Mouse (Mus musculus): ENCODE measurements around the gene Gsg1l.

Gene Gsg1l

DNA sequence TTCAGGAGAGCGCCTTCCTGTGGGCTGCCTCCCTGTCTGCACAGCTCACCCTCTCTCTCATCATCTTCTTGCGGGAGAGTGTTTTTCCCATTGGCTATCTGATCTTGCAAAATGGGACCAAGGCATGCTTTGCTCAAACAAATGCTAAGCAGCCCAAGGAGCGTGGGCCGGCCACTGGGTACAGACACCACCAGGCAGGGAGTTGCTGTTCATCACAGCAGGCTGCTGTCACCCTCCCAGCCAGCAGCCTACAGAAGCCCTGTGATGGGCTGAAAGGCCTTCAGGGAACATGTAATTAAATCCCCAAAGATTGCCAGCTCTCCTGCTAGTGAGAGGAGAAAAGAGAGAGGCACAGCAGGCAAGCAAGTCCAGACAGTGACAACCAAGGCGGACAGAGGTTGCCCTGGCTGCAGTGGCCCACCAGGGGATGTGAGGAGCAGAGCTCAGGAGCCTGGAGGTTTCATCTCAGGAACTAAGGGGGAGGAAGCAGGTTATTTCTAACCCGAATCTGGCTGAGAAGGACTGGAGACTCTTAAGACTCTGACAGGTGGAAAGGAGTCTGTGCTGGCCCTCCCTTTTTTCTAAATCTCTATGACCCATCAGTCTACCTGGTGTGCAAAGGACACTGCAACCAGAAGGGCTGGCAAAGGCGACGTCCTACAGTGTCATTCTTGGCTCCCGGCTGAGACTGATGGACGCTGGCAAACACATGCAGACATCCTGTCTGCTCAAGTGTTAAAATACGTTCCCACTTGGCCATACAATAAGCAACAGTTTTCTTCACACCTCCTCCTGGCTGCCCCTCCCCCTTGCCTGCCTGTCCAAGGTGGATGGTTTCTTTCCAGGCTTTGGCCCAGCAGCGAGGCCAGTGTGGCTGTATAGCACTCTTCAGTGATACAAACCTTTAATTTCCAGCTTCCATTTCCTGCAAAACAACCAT is 98.0 kb downstream of the Gsg1l start:
- no peak for DNase-seq (ENCODE audit: low read depth, low spot score)

DNA sequence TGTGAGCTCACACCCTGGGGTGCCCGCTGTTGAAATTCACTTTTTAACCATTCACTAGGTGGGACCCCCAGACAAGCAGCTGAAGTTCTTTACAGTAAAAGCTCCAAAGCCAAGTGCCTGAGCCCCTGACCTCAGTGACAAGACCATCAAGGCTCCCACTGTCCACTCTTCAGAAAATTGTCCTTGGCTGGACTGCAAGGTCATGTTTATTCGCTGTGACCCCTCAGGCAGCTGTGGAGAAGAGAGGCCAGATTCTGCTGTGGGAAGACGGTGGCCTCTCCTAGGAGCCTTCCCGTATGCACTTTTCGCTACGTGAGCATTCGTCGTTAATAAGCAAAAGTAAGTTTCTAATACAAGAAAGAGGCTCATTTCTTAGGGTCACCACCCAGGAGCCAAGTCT is 102.6 kb downstream of the Gsg1l start:
- no peak for DNase-seq (ENCODE audit: low read depth, low spot score)

DNA sequence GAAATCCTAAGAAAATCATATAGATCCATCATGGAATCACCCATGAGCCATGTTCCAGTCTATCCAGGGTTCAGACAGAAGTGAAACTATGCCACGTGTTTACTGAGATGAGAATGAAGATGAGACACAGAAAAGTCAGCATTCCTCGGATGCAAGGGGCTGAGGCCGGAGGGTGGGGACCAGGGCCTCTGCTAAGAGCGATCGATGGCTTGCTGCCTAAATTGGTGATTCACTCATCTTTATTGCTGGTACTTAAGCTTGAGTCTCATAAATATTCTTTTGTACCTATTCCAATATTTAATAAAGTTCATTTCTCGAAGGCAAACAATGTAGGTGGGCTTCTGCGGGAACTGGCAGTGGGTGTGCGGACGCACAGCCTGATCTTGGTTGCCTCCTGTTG is 105.5 kb downstream of the Gsg1l start:
- DNase-seq (ENCODE audit: low read depth, low spot score), result no peak

DNA sequence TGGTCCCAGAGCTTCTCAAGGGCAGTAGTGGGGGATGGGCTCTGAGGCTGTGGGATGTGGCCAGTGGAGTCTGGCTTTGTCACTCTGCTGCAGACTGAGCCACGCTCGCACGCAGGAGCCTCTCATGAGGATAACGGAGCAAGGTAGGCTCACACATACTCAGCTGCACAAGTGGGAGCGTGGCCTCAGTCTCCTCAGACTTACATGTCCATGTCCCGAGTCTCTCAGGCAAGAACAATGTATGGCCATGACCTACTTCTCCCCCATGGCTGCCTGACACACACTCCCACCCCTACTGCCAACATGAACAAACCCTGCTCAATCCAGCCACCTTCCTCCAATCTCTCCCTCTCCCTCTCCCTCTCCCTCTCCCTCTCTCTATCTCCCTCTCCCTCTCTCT is 106.8 kb downstream of the Gsg1l start:
- no peak for DNase-seq (ENCODE audit: low read depth, low spot score)

DNA sequence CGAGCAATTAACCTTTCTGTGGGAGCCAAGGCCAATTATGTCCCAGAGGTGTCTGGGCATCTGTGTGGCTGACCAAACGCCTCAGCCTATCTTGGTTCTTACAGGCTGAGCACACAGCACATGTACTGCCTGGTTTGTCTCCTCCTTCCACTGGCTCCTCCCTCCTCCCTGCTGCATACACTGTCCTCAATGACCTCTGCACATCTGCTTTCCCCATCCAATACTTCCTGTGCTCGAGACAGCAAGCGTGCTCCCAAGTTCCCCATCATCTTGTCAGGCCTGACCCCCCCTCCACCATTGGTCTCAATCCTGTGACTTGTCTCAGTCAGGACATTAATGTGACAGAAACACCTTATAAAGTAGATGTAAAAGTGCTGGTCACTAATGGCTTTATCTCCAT is 108.3 kb downstream of the Gsg1l start:
- no peak for DNase-seq (ENCODE audit: low read depth, low spot score)

DNA sequence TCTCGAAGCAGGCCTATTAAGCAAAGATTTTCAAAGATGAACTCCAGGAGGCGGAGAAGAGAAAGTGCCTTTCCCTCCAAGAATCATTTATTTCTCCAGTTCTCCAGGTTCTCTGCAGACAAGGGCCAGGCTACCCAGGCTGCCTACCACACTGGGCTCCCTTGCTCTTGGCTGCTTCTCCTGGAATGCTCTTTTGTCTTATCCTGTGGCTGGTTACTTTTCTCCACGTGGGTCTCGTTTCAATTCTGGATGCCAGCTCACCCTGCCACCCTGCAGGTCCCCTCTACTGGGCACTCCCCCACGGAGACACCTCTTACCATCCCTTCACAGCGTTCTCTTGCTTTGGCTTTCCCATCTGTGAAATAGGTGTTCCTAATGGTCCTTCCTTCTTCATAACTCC is 109.4 kb downstream of the Gsg1l start:
- no peak for DNase-seq (ENCODE audit: low read depth, low spot score)

DNA sequence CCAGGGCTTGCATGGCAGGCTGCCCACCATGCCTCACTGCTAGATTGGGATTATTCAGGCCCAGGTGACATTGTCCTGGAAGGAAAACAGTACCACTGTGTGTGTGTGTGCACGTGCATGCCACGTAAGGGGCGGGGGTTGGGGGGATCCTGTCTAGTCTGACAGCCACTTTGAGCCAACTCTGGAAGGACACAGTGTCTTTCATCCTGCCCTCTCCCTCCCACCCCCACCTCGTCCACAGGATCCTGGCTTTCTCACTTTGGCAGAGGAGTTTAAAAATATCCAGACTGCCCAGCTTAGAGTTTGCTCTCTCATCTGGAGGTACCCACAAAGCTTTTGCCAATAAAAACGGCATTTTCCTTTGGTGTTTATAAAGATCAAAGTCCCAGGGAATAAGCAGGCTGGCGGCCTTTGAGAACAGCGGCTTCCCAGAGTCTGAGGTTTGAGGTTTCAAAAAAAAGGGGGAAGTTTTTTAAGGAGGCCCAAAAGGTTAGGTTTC is 110.0 kb downstream of the Gsg1l start:
- no peak for DNase-seq (ENCODE audit: low read depth, low spot score)

DNA sequence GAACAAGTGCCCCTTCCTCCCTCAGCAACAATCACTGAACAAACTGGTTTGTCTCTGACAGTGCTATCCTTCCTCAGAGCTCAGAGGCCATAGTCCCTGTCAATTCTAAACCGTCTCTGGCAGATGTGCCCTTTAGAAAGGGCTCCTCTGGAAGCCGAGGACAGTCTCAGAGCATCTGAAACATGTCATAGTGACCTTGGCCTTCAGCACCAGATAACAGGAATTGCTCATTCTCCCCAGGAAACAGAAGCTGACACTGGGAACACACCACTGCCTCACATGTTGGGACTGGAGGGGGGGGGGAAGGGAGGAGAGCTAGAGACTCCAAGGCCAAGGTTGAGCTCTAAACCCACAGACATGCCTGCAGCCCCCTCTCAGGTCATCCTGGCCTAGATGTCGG is 113.1 kb downstream of the Gsg1l start:
- no peak for DNase-seq (ENCODE audit: low read depth, low spot score)

DNA sequence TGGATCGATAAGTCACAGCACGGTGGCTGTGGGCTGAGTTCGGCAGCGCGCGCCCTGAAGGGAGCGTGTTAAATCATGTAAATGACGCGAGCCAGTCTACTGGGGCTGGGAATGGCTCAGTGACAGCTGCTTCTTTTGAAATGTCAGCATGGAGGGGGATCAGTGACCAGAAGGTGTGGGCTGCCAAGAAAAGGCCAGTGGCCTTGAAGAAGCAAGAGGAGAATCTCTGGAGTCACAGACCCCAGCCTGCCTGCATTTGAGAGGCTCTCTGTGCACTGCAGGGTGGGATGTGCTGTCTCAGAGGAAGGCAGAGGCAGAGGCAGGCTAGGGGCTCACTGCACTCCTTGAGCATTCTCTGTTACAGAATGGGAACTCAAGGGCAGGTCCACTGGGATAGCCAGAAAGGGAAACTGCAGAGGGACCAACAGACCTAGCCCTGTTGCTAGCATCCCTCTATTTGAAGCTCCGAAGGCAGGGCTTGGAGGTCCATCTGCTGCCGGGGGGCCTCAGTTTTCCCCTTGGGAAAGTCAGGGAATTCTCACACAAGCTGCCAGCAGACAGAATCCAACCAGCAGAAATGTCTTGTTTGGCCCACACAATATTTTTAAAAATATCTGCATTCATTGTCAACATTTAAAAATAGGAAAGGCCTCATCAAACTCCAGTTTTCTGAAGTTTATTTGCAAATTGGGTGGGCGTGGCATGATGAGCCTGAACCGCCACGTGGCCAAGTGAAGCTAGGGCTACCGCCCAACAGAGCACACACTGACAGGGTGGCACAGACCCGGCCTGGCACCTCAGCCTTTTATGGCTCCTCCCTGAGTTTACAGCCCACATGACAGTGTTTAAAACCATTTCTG is 115.6 kb downstream of the Gsg1l start:
- DNase-seq (ENCODE audit: low read depth, low spot score), result no peak

DNA sequence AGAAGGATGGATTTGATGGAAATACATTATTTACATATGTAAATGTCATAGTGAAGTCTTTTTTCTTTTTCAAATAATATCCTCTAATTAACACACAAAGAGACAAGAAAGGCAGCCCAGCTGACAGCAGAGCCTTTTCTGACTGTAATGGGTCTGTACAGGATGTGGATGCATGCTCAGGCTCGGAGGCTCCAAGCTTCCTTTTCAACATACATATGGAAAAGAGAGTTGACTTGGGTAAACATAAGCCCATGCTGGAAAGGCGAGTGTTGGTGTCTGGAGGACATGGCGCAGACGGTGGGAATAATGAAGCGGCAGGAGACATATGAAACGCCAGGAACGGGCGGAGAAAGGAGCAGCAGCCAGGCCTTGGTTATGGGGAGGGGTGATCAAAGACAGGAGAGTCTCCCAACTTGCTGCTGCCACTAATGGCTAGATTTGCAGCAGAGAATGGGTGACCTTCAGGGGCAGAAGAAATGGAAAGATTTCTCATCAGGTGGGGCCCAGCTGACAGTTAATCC is 118.1 kb downstream of the Gsg1l start:
- DNase-seq (ENCODE audit: low read depth, low spot score), result no peak

DNA sequence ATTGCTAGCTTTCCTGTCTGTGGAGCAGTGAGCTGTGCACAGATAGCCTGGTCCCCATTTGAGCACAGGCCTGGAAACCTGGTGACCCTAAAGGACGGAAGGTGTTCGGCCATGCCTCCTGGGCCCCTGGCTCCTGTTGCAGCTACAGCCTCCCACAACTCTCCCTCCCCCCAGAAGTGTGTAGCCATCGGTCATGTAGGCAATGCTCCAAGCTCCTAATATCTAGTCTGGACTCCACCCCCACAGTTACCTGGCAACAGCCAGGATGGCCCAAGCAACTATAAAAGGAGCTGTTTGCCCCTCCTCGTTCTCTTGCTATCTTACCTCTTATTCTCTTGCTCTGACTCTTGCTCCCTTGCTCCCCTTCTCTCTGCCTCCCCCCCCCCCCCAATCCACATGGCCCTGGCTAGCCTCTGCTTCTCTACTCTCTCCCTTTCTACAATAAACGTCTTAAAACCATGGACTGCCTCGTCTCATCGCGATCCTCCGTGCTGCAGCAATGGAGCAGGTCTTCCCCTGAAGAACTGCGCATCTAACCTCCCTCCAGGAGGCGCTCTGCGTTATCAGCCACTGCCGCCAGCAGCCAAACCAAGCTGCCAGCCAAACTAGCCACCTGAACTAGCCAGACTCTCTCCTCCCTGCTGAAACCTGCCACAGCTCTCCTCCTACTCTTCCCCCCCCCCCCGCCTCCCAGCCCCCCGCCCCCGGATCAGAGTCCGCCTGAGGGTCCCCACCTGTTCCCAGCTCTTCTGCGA is 122.7 kb downstream of the Gsg1l start:
- no peak for DNase-seq (ENCODE audit: low read depth, low spot score)

DNA sequence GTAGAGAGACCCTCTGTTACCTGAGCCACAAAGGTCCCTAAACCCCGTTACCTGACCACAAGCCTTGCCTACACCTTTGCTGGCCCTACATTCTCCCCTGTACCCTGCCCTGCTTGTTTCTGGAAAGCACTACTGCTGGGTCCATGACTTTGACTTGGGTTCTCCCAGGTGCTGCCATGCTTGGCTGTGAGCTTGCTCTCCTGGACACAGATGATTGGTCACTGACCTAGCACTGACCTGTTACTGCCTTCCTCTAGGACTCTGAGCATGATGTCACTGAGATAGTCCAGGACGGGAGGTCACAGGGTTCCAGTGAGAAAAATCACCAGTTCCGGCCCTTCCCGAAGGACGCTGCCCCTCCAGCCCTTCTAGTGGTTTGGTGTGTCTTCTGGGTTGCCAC is 123.4 kb downstream of the Gsg1l start:
- no peak for DNase-seq (ENCODE audit: low read depth, low spot score)

DNA sequence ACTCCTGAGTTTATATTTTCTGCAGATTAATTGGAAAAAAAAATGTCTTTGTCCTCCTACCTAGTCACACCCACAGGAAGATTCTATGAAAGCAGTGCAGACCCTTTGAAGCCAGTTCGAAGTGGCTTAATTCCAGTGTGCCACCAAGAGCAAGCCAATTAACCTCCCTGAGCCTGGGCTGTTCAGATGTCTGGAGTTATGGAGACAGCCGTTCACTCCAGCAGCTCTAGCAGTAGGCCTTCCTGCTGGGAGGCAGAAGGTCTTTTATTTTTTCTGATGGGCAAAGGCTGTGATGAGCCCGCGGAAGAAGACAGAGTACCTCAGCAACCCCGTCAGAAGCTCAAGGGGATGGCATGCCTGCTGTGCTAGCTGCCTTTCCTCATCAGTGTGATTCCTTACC is 127.2 kb downstream of the Gsg1l start:
- no peak for DNase-seq (ENCODE audit: low read depth, low spot score)

DNA sequence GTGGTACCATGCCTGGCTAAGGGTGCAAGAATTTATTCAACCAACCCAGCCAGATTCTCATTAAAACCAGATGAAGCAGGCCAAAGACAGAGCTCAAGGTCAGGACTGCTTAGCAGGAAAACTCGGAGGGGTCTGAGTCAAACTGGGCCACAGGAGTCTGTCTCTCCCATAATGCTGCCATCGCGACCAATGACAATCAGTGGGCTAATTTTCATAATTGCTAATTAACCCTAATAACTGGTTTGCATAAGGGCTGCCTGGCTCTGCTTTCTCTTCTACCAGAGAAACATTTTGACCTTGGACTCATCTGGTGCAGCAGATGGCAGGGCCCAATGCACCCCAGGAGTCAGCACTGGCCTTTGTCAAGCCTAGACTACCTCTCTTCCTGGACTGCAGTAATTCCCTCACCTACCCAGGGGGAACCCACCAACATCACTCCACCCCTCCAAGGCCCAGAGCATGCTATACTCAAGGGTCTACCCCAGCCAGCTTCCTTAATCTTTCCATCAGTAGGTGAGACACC is 127.8 kb downstream of the Gsg1l start:
- no peak for DNase-seq (ENCODE audit: low read depth, low spot score)

DNA sequence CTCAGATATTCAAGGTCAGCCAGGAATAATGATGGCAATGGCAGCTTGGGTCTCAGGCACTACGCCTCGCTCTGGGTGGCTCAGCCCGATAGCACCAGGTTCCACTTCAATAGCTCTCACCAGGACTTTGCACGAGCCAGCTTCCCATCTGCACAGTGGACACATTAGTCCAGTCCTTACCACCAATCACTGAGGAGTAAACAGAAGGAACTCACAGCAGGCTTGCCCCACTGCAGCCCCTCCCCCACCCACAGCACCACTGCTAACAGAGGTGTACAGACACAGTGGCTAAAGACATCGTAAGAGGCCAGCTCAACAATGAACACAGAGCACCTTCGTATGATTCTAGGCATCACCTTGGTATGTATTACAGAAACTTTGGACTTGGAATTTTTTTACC is 128.4 kb downstream of the Gsg1l start:
- DNase-seq (ENCODE audit: low read depth, low spot score), result no peak

DNA sequence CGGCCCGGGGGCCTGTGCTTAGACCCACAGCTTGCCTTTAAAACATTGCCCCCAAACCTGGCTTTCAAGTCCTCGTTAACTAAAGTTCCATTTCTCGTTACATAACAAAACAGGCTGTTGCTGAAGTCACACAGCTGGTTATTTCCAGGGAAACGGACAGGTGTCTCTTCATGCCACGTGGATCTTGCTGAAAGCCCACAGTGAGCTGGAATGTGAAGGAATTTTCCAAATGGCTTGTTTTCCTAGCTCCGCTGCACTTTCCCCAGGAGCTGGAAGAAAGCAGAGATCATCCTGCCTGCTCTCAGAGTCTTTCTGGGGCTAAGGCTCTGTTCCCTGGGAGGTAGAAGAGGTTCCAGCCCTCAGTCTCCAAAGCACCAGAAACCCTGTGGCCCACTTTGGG is 130.3 kb downstream of the Gsg1l start:
- no peak for DNase-seq (ENCODE audit: low read depth, low spot score)

DNA sequence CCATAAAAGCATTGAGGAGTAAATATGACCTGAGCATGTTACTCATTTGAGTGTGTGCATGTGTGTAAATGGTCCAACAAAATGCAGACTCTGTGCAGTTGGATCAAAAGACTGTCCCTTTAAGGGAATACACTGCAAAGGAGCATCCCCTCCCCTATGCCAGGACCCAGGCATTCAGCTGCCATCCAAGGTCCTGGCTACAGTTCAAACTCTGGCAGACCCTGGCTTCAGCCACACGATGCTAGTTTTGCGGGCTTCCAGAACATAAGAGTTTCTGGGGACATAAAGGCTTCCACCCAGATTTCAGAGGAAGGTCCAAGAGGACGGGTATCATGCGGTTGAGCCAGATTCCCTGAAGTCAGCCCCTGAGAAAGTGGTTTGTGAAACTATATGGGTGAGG is 133.2 kb downstream of the Gsg1l start:
- no peak for DNase-seq (ENCODE audit: low read depth, low spot score)

DNA sequence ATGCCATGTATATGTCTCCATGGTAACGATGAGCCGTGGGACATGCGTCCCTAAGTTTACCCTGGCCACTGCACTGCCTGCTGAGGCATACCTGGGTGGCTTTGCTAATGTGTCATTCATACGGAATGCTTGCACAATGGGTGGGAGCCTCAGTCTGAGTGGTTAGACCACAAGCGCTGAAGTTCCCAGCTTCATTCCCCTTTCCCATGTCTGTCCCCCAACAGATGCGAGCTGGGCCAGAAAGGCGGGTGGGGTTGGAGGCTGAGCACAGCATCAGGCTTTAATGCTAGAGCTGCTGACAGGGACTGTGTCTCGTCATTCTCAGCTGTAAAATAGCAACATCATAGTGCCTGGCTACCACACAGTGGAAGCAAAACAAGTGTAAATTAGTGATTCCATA is 136.3 kb downstream of the Gsg1l start:
- no peak for DNase-seq (ENCODE audit: low read depth, low spot score)

DNA sequence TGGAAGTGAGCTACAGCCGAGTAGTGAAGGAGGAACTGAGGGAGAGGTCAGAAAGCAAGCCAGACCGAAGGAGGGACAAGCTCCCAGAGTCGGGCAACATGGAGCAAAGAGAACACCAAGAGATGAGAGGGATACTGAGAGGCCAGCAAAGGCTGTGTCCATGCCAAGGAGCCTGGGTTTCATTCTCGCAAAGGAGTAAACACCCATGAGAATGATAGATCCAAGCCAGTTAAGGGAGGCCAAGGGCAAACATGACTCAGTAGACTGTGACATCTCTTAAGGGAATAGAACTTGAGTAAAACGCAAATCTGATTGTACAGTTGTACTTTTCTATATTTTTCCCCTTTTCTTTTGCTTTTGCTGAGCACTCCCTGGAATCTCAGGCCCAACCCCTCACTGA is 137.6 kb downstream of the Gsg1l start:
- DNase-seq (ENCODE audit: low read depth, low spot score), result no peak

DNA sequence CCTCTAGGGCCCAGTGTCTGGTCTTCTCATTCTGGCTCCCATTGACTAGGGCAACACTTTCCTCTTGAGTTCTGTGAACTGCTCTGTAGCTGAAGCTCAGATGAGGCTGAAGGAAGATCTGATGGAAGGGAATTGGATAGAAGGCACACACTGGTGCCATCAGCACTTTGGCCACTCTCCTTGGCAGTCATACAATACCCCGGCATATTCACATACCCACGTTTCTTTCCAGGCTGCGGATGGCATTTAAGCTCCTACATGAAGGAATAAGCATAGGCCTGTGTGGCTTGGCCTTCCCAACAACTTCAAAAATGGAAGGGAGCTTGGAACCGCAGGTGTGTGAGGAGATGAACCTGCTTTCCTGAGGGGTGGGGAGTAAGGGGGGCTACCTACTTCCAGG is 138.7 kb downstream of the Gsg1l start:
- no peak for DNase-seq (ENCODE audit: low read depth, low spot score)

DNA sequence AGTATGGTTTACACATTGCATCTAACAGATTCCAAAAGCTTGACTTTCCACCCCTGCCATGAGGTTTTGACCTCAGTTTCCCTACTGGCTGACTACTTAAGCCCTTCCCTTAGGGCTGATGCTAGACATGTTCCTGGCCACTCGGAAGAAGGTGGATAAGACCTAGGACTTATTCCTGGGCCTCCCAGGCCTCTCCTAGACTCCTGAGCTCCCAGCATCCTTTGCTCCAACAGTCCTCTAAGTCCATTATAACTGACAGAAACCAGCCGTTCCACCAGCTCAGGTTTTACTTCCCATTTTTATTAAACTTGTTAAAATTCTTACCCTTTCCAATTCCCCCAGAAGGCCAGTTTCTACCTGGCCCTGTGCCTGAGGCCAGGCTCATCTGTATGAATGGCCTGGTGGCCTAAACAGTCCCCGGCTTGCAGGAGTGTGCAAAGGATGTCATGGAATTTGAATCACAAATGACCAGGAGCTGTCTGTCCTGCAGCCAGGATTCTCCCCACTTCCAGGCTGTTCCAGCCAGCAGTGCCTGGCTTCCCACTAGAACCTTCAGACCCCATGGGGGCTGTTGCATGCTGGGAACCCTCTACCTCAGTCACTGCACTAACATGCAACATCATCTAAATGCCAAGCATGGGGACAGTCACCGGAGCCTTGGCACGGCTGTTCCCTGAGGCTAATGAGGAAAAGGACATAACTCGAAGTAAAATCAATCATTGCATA is 139.7 kb downstream of the Gsg1l start:
- DNase-seq (ENCODE audit: low read depth, low spot score), result no peak
